Mouse (Mus musculus) testis, adult 2 months (tissue): ENCODE measurements at regions not wholly inside any gene's neighbourhood (a gene's known extent, or its start where the extent isn't known, plus 50 kb on each side); places are given as distances from the start of the nearest gene placed in this dataset.

Experiments
- CTCF ChIP-seq: fragments of 200-500 bp; IDR thresholded peaks from 2 replicates; pipeline ENCODE4 v1.5.1; 2012; ENCODE audit warnings: low read depth, mild to moderate bottlenecking, inconsistent platforms, low read length, moderate library complexity; ENCODE audit not compliant: control insufficient read depth, insufficient read depth, insufficient replicate concordance
- POLR2A ChIP-seq: fragments of 200-500 bp; IDR thresholded peaks from 2 replicates; pipeline ENCODE4 v1.6.1; 2012; ENCODE audit warnings: low read depth, mild to moderate bottlenecking, inconsistent platforms, low read length, moderate library complexity; ENCODE audit not compliant: control insufficient read depth

DNA sequence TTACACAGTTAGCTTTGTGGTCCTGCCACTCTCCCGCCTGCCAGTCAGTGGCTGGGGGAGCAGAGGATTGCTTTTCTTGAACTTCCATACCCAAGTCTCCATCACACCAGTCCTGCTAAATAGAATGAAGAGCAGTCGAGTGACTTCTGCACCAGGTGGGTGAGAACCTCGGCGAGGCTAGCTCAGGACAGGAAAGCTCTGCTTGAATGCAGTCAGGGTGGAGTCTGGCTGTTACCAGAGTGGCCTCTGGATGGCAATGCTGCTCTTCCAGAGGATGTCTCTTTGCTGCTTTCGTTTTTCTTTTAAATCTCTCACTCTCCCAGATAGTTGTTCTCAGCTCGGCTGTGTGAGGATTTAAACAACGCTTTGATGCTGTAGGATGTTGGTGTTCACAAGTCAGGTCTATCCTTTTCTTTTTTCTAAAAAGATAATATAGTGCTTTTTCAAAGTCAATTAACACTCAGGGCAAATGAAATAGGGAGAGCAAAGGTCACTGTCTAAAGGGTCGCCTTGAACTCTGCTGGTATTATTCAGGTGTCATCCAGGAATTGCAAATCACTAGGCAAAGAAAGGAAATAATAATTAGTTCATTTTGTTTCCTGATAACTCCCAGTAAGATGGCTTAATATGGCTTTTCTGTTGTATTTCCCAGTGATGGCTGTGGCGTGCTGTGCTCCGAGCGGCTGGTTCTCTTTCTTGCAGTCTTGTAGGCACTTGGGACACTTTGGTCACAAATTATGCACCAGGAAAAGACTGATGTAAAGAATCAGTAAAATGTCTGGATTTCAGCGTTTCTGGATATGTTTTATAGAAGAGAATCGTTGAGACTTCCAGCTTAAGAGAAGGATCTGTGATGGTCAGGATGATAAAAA is 368.8 kb downstream of the D3Ertd751e start:
- TF ChIP-seq CTCF (peak; percentile 48; the same call in 1 of the 2 replicates), POLR2A (no peak)
